Mouse (Mus musculus) heart, adult 10 weeks (tissue): ENCODE results near the gene Ica1l. TPM values are rescaled to one million over a fixed set of nuclear protein-coding genes. Genes with fewer than 3 reads are reported as not detected.

Experiments
- polyA plus RNA-seq: library from polyadenylated mRNA; stranded (reverse); fragments of 350-450 nt; fragmentation: Illumina TruSeq; extraction: RNeasy Lipid Tissue Mini Kit (QIAGEN cat#74804); gene quantifications from one replicate; pipeline ENCODE4 v1.2.3, GENCODE M21; 2014; ENCODE audit warnings: low read depth, low replicate concordance

Gene Ica1l
- not detected for polyA plus RNA-seq

DNA sequence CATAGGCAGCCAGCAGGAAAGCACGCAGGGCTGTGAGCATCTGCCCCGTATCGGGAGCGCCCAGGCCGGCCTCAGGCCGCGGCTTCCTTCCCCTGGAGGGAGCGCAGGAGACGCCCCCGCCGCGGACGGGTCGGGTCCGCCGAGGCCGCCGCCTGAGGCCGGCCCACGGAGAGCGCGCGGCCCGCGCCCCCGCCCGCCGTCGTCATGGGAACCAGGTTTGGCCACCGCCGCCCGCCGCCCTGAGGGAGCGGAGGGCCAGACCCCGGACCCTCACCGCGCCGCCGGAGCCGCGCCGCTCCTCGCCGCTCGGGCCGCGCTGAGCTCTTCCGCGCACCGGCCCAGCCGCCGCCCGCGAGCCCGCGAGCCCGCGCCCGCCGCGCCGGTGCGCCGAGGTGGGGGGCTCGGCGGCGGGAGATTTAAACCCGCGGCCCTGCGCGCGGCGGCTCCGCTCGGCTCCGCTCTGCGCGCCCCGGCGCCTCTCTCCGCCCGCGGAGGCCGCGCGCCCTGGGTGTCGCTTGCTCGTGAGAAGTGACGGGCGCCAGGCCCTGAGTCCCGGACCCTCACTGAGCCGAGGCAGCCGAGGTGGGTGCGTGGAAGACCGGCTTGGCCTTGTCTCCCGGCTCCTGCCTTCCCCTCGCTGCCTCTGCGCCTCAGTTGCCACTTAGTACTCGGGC is at the start of gene Ica1l:
Ica1l (minus strand) TSS at position 389 of the 674 bp plus-strand sequence.

Other genes starting within 250 kb of the Ica1l start
- 8.2 TPM for gene Fam117b, start 130.2 kb downstream of the Ica1l start, polyA plus RNA-seq
- gene Carf, start 55.1 kb upstream of the Ica1l start, polyA plus RNA-seq = 4.0 TPM
- gene Wdr12, start 55.5 kb upstream of the Ica1l start, polyA plus RNA-seq = 13.9 TPM
- 11.9 TPM for gene Nbeal1, start 137.4 kb upstream of the Ica1l start, polyA plus RNA-seq